Mouse (Mus musculus) left cerebral cortex, postnatal 14 days (tissue): ENCODE data around the gene Dpp9. TPM values are rescaled to one million over a fixed set of nuclear protein-coding genes. Genes with fewer than 3 reads are reported as not detected.
A peak's percentile ranks its signal among the peaks of the same experiment; 100 is the strongest.

ENCODE experiments used
- DNase-seq, 2 experiments: peaks; one replicate each; pipeline ENCODE4 v3.0.0; 2021 to 2022; ENCODE audit warnings: low spot score in 2 of 2, mixed read lengths in 1 of 2
- intact Hi-C: fragments of 180-260 bp; cut with DNase I; formaldehyde crosslinking; loops from one replicate; pipeline ENCODE4 v1.15.1; 2025
- microRNA-seq, 2 experiments: library from miRNA; unstranded; fragments of <30 nt; microRNA quantifications; one replicate each; pipeline ENCODE4 v1.2.0; 2022
- total RNA-seq, 2 experiments: library from RNA; stranded (reverse); gene quantifications; 2 replicates each; pipeline ENCODE4 v1.2.3; 2021

Gene Dpp9
- total RNA-seq, 2 experiments from 2014 or later = 50.5 to 57.1 TPM

DNA sequence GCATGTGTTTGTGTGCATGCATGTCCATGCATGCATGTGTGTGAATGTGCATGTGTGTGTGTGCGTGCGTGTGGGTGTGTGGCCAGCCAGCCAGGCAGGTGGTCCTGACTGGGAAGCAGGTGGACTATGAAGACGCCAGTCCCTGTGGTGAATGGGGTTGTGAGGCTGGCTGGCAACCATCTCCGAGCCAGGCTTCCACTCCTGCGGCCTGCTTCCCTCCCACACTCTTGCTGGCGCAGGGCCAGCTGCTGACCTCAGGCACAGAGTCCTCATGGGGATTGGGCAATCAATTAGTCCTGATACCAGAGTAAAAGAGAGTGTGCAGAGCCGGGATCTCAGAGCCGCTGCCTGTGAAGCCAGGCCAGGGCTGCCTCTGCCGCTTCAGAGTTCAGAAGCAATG is 65.1 kb downstream of the Dpp9 start:
- DNase-seq = no peak
- intact Hi-C loops = no loop called here

DNA sequence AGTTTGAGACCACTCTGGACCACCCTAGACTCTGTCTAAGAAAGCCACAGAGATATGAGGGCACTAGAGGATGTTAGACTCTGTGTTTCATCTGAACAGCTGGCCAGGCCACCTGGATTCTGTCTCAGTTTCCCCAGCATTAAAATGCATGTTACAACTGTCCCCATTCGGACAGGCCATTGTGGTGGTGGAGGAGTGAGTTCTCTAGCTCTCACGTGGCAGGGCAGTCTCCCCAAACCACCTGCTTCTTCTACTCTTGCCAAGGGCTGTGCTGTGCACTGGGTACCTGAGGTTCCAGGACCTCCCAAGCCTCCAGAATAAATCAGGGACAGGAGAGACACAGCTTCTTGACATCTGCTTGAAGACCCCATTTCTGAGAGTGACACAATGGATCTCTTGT is 68.8 kb downstream of the Dpp9 start:
- no peak for DNase-seq
- intact Hi-C loops = no loop called here

DNA sequence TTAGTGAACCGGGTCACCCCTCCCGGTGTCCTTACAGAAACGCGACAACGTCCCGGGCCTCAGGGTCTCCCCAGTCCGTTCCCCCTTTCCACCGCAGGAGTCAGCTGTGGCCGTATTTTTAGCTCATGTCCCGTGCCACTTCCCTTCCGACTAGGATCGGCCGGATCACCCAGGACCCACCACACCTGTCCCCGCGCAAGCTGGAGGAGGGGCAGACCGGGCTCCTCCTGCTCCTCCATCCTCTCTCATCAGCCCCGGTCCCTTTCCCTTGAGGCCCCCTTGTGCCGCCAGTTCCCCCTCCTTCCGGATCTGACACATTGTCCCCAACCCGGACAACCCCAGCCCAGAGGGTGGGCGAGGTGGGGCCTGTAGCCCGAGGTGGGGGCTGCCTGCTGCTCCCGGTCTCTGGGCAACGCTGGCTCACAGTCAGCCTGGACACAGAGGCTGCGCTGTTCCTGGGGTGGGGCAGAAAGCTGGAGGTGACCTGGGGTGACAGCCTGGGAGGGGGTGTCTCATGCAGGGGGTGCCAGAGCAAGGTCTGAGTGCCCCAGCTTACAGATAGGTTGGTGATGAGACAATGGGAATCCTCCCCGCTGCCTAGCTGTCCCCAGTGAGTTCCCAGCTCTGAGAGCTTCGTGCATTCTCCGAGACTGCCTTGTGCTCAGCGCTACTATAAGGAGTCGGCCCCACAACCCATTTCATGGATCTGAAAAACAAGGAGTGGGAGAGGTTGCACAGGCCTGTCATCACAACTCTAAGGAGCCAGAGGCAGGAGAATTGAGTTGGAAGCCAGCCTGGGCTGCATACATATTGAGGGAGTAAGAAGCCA is 69.7 kb downstream of the Dpp9 start:
- DNase-seq = no peak
- intact Hi-C loops = no loop called here

DNA sequence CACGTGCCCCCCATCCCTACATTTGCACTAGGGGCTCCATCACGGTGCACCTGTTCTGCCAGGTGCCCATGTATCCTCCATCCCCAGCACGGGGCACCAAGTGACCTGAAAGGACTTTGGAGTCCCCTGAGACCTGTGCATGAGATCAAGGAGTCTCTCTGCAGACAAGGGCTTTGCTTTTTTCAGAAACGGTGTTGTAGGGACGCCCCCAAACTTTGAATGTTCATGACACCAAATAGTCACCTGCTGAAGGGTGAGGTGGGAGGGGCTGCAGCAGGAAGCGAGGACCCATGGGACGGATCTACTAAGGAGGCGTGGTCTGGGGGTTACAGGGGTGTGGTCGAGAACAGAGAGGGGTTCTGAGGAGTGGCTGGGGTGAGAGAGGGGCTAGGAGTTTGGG is 70.4 kb downstream of the Dpp9 start:
- intact Hi-C loops = no loop called here
- no peak for DNase-seq

DNA sequence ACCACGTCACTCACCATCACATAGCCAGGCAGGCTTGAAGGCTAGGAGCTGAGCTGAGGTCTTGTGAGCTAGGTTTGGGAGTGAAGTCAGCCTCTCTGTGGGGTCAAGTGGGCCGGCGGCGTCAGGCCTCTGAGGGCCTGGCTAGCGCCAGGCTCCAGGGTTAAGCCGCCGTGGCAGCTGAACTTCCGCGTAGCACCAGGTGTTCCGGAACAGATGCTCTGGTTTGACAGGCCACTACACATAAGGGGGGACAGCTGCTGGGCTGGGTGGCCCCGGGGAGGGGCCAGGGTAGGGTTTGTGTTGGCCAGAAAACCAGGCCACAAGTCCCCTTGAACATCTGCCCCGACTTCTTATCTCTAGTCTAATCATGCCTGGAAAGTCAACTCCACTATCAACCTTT is 71.3 kb downstream of the Dpp9 start:
- no peak for DNase-seq
- intact Hi-C loops = no loop called here

DNA sequence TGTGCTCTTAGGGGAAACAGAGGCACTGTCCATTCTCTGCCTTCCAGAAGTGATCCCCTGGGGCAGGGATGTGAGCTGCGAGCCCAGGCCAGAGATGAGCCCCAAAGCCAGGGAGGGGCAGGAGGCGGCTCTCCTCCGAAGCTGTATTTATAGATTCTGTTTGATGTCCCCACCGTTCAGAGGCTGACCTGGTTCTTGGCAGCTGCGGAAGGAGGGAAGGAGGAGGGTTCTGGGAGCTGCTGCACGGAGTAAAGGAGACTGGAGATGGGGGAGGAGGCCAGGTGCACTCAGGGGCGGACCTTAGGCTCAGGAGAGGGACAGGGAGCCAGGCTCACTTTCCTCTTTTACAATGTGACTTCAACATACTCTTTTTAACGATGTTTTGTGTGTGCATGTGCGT is 72.6 kb downstream of the Dpp9 start:
- intact Hi-C loops = no loop called here
- DNase-seq = no peak

DNA sequence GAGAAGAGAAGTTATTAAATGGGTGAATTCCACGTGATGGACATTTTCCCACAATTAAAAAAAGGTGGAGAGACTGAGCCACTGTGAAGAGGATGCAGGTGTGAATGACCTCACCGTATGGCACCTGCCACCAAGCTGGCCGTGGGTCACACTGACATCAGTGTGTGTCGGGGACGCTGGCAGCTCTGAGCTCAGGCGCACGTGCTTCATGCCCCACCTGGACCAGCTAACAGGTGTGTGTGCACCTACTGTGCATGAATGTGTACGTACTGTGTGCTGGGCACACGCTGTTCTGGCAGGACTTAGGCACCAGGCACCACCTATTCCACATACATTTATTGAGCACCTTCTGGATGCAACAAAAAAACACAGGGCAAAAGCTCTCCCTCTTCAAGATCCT is 74.2 kb downstream of the Dpp9 start:
- intact Hi-C loops = no loop called here

DNA sequence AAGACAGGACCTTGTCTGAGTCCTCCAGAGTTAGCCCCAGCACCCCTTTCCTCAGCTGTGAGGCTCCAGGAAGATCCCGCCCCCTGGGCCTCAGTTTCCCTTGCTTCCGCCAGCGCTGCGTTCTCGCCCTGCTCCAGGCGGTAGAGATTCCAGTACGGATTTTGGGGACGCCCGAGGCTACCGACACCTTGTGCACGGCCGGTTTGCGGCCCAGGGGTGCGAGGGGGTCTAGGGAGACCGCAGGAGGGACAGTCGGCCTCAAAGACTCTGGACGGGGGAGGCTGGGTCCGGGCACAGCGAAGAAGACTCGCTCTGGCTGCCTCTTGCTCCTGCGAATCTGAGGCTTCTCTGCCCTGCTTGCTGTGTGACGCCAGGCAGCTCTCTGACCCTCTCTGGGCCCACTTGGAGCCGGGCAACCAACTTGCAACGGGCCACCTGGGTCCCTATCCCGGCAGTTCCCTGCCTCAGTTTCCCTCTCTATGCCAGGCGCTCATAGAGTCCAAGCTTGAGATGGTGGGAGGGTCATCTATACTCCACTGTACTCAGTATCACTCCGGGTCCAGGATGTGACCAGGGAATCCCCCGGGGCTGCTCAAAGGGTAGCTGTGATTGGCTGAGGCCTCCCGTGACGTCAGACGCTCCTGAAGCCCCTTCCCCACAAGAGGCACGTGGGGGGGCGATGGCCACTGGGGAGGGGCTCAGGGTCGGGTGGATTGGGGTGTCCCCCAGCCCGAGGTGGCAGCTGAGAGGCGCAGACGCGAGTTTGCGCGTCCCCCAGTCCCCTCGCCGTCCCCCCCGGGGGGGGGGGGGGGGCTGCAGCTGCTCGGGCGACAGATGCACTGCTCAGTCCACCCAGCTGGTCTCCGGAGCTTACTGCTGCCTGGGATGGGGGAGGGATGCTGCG is 76.8 kb downstream of the Dpp9 start:
- intact Hi-C loops = no loop called here
- peak in 1 of 2 experiments; percentile 74 for DNase-seq

More for the DNA sequence above, 74.2 kb downstream of the Dpp9 start:
- no peak for DNase-seq

DNA sequence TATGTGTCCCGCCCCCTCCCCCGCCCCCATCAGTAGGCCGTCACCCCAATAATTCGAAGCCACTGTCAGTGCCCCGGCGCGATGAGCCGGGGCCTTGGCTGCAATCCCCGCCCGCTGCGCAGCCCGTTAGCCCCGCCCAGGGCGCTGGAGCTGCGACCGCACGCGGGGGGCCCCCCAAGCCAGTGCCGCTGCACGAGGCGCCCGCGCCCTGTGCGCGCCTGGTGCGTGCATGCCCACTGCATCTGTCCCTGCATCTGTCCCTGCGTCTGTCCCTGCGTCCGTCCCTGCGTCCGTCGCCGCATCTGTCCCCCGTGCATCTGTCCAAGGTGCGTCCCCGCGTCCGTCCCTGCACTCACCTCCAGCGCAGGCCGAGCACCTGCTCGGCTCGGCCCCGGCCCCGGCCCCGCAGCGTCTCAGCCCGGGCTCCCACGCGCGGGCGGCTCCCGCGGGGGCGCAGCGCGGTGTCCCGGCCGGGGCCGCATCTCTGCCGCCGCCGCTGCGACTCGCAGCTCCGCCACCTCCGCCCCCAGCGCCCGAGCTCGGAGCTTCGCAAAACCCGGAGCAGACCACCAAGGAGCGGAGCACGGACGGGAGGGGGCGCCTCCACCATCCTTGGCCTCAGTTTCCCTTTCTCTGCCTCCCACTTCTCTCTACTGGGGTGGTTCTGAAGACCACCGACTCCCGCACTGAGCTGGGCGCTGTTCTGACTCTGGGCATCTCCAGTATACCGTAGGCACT is 78.7 kb downstream of the Dpp9 start, which contains the start of gene Sema6b:
Gene Sema6b (minus strand): TSS at position 486 of the 738 bp plus-strand sequence.
- intact Hi-C loops = no loop called here
- DNase-seq = peak; percentile 66 to 84

DNA sequence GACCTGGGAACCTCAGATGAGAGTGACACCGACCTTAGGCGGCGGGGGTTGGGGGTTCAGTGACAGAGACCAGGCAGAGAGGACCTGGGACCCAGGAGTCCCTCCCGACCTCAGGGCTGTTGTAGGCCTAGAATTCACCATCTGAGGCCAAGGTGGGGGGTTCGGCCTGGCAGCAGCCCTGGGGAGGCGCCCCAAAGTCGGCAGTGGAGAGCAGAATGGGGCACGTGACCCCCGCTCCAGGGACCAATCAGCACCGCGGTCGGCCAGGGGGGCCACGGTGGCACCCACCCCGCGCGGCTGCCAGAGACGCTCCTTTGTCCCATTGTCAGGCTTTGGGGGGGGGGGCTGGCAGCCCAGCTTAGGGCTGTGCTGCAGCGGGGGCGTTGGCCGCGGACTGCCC is 79.3 kb downstream of the Dpp9 start:
- peak in 1 of 2 experiments; percentile 53 for DNase-seq
- intact Hi-C loops = no loop called here

DNA sequence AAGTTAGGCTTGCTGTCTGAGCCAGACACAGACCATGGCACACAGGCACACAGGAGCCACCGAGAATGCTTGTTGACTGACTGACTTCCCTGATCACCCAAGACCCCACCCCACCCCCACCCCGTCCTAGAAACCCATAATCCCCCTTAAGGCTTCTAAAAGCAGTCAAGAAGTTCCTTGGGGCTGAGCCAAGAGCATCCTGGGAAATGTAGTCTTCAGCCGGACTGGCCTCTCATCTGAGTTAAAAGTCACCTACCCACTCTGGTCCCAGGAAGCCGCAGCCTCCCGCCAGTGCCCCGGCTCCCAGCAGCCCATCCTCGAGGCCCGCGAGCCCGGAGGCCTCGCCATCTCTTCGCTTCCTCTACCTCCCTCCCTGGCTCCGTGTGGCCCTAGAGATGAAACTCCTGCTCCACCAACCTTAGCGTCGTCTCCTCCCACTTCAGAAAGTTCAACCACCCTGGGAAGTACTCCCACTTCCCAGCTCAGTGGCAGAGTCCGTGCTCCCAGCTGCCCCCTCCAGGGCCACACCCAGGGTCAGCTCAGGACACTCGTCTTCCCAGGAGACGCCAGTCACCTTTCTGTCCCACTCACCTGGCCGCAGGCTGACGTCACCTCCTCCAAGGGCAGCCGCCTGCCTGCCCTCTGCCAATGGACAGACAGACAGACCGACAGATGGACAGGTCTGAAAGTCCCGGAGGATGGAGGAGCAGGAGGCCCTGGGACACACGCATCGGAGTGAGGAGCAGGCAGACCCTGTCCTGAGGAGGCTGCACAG is 80.7 kb downstream of the Dpp9 start:
- intact Hi-C loops = no loop called here
- DNase-seq = no peak

Small RNA genes lying within 50 kb of the gene (microRNA-seq; reads per million reads assigned to microRNA genes)
- gene Gm44397 (0 to 0.26 reads per million in 2 experiments), gene Mir7b (2,333 to 4,028 reads per million in 2 experiments)

Other genes with a start within 250 kb of the Dpp9 start
- gene Shd, start 248.4 kb downstream of the Dpp9 start, total RNA-seq = 10 to 100 TPM; 34.3 to 39.5 TPM
- 10 to 100 TPM; 89.9 to 97.3 TPM for gene Fsd1, start 232.4 kb downstream of the Dpp9 start, total RNA-seq
- gene Stap2, start 213.3 kb downstream of the Dpp9 start, total RNA-seq = 1 to 10 TPM; 4.4 to 4.7 TPM
- 100 to 1,000 TPM; 102 to 120 TPM for gene Mpnd, start 213.2 kb downstream of the Dpp9 start, total RNA-seq
- gene Sh3gl1, start 182.3 kb downstream of the Dpp9 start, total RNA-seq = 10 to 100 TPM; 51.4 to 57.8 TPM
- gene Chaf1a, start 178.5 kb downstream of the Dpp9 start, total RNA-seq = 1 to 10 TPM; 2.5 to 4.0 TPM
- gene Ubxn6, start 143.9 kb downstream of the Dpp9 start, total RNA-seq = 10 to 100 TPM; 74.4 to 89.6 TPM
- 10 to 100 TPM; 97.6 to 97.9 TPM for gene Hdgfl2, start 139.3 kb downstream of the Dpp9 start, total RNA-seq
- gene Plin4, start 109.1 kb downstream of the Dpp9 start, total RNA-seq = 1 to 10 TPM in 1 of 2 experiments, under 1 TPM in 1; 0.36 to 1.1 TPM
- 1 to 10 TPM in 1 of 2 experiments, under 1 TPM in 1; 0.46 to 1.1 TPM for gene Plin5, start 101.3 kb downstream of the Dpp9 start, total RNA-seq
- gene Lrg1, start 96.9 kb downstream of the Dpp9 start, total RNA-seq = 1 to 10 TPM; 1.2 to 2.8 TPM
- 100 to 1,000 TPM; 135 to 144 TPM for gene Sema6b, start 78.6 kb downstream of the Dpp9 start, total RNA-seq
- 1 to 10 TPM; 8.3 to 9.8 TPM for gene Tnfaip8l1, start 56.4 kb downstream of the Dpp9 start, total RNA-seq
- gene Mydgf, start 35.0 kb downstream of the Dpp9 start, total RNA-seq = 10 to 100 TPM; 47.2 to 48.0 TPM
- 10 to 100 TPM; 39.1 to 41.0 TPM for gene Fem1a, start 37.9 kb upstream of the Dpp9 start, total RNA-seq
- 1 to 10 TPM; 5.5 to 5.9 TPM for gene Ticam1, start 57.9 kb upstream of the Dpp9 start, total RNA-seq
- gene Plin3, start 74.0 kb upstream of the Dpp9 start, total RNA-seq = 1 to 10 TPM; 4.8 TPM
- not detected for gene Arrdc5, start 81.4 kb upstream of the Dpp9 start, total RNA-seq
- gene Uhrf1, start 84.4 kb upstream of the Dpp9 start, total RNA-seq = 1 to 10 TPM; 2.1 to 2.8 TPM
- 10 to 100 TPM; 75.0 to 87.7 TPM for gene Kdm4b, start 107.2 kb upstream of the Dpp9 start, total RNA-seq